In the genomic region with DNA sequence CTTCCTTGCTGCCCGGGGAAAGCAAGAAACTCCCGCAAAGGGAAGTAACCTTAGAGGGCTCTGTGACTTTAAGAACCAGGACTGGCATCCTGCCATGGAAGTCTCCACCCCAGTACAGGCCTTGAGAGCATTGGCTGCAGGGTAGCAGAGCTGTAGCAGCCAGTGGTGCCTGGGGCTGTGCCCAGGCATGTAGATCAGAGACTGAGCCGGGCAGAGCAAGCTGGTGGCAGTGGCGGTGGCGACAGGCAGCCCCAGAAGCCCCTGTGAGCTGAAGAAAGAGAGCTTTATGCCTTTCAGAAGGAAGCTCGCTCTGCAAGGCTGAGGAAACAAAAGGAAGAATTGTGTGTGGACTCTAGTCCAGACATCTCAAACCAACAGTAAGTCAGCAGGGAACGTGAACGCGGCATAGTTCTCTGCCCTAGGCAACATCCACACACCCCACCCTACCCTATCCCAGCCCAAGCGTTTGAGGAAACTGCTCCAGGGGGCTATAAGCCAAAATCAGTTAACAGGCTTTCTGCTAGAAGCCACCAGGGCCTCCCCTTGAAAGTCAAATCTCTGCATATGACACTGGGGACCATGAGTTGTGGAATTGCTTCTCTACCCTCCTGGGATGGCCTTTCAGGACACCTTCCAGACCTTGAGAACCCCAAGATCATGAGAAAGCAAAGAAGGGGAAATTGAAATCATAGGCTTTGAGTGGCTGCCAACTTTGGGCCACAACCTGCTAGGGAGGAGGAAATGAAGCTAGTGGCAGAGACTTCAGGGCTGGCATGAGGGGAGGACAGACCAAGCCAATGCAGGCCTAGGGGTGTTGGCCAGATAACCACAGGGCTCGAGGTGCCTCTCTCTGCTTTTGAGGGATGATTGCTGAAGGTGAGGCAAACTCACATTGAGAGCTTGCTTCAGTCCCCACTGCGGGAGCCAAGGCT, we compare ENCODE assay signal across 8 mouse cellular contexts. TPM values are rescaled to one million over a fixed set of nuclear protein-coding genes. Genes with fewer than 3 reads are reported as not detected.
DNase-seq lines count a peak whose midpoint lies in the region; ATAC-seq and TF ChIP-seq lines count a peak whose summit lies in the region.

A gene (plus strand): TSS at position 124 of the 932 bp plus-strand sequence.

- ATAC-seq in erythroblast, adult 5-6 weeks (replicated peaks; ENCODE audit: low FRiP score, poor library complexity, severe bottlenecking): peak; percentile 67
- ATAC-seq in heart, embryonic 11.5 days (replicated peaks; ENCODE audit: insufficient number of reproducible peaks, low FRiP score, low TSS enrichment): peak; percentile 80
- ATAC-seq in kidney, embryonic 15.5 days (replicated peaks; ENCODE audit: low FRiP score): peak; percentile 89
- ATAC-seq in limb, embryonic 14.5 days (ENCODE audit: low FRiP score, low read depth): peak; percentile 88
- ATAC-seq in monocyte, adult 5-6 weeks (replicated peaks; ENCODE audit: insufficient number of reproducible peaks, low FRiP score, low TSS enrichment, poor library complexity, severe bottlenecking): peak; percentile 84
- peak; percentile 91 for ATAC-seq in stomach, embryonic 15.5 days (ENCODE audit: insufficient read depth, low FRiP score, low read depth)

- 0 out of 2 replicates have a peak, but pooled peaks have one; percentile 41 for TF ChIP-seq POLR2A in limb, embryonic 14.5 days (IDR thresholded peaks at IDR 0.05; ENCODE audit: borderline replicate concordance, extremely low read depth, insufficient read depth, insufficient read length)

- DNase-seq in 3T3-L1 (ENCODE audit: low read depth, low spot score): peak; percentile 95
- peak; percentile 94 for DNase-seq in adrenal gland, postnatal 10 days
- peak; percentile 93 for DNase-seq in limb, embryonic 14.5 days (ENCODE audit: low spot score)

- H3K4me3 ChIP-seq in heart, embryonic 11.5 days (ENCODE audit: low read depth, low read length): 0 out of 2 replicates have a peak within 1 kb of the TSS, but pooled peaks have one; percentile 11
- peak within 1 kb of the TSS; percentile 37 for H3K4me3 ChIP-seq in kidney, embryonic 15.5 days (replicated peaks)
- H3K4me3 ChIP-seq in limb, embryonic 14.5 days (replicated peaks; ENCODE audit: low read length): peak within 1 kb of the TSS; percentile 29
- H3K4me3 ChIP-seq in stomach, embryonic 15.5 days (replicated peaks): peak within 1 kb of the TSS; percentile 36

- H3K27me3 ChIP-seq in heart, embryonic 11.5 days (ENCODE audit: control insufficient read depth, insufficient read depth, low read length): no peaks in the 10 kb centered on the region
- H3K27me3 ChIP-seq in kidney, embryonic 15.5 days: no peaks in the 10 kb centered on the region
- no peaks in the 10 kb centered on the region for H3K27me3 ChIP-seq in limb, embryonic 14.5 days (ENCODE audit: control insufficient read depth, insufficient read depth, low read length)
- H3K27me3 ChIP-seq in stomach, embryonic 15.5 days (replicated peaks): no peaks in the 10 kb centered on the region

- no peak within 1 kb of the TSS; the same call in 1 of the 2 replicates for H3K27ac ChIP-seq in heart, embryonic 11.5 days (ENCODE audit: low read depth, low read length)
- H3K27ac ChIP-seq in kidney, embryonic 15.5 days: peak within 1 kb of the TSS; percentile 74
- peak within 1 kb of the TSS; percentile 78 for H3K27ac ChIP-seq in limb, embryonic 14.5 days (replicated peaks; ENCODE audit: low read depth, low read length)
- H3K27ac ChIP-seq in stomach, embryonic 15.5 days: peak within 1 kb of the TSS; percentile 72

- H3K4me1 ChIP-seq in heart, embryonic 11.5 days (ENCODE audit: control insufficient read depth, insufficient read depth, low read length): no peaks in the 10 kb centered on the region
- peaks cover 14% of the 10 kb centered on the region for H3K4me1 ChIP-seq in kidney, embryonic 15.5 days
- H3K4me1 ChIP-seq in limb, embryonic 14.5 days (ENCODE audit: control insufficient read depth, insufficient read depth, low read length): peaks cover 14% of the 10 kb centered on the region
- peaks cover 11% of the 10 kb centered on the region for H3K4me1 ChIP-seq in stomach, embryonic 15.5 days

- no peaks in the 10 kb centered on the region for H3K9me3 ChIP-seq in heart, embryonic 11.5 days (replicated peaks; ENCODE audit: control insufficient read depth, low read length)
- H3K9me3 ChIP-seq in kidney, embryonic 15.5 days (replicated peaks): no peaks in the 10 kb centered on the region
- no peaks in the 10 kb centered on the region for H3K9me3 ChIP-seq in limb, embryonic 14.5 days (ENCODE audit: control insufficient read depth, low read length)
- H3K9me3 ChIP-seq in stomach, embryonic 15.5 days: no peaks in the 10 kb centered on the region

- H3K4me2 ChIP-seq in heart, embryonic 11.5 days: peak within 1 kb of the TSS; percentile 42
- peak within 1 kb of the TSS; percentile 45 for H3K4me2 ChIP-seq in kidney, embryonic 15.5 days
- peak within 1 kb of the TSS; percentile 48 for H3K4me2 ChIP-seq in limb, embryonic 14.5 days (replicated peaks; ENCODE audit: low read depth, low read length, severe bottlenecking)
- peak within 1 kb of the TSS; percentile 48 for H3K4me2 ChIP-seq in stomach, embryonic 15.5 days

- H3K9ac ChIP-seq in heart, embryonic 11.5 days (ENCODE audit: low read depth, low read length): peak within 1 kb of the TSS; percentile 10; the same call in 1 of the 2 replicates
- peak within 1 kb of the TSS; percentile 27; the same call in 1 of the 2 replicates for H3K9ac ChIP-seq in kidney, embryonic 15.5 days
- peak within 1 kb of the TSS; percentile 56 for H3K9ac ChIP-seq in limb, embryonic 14.5 days (ENCODE audit: low read depth, low read length, severe bottlenecking)
- H3K9ac ChIP-seq in stomach, embryonic 15.5 days: peak within 1 kb of the TSS; percentile 32; the same call in 1 of the 2 replicates

- WGBS in heart, embryonic 11.5 days (ENCODE audit: insufficient replicate concordance): 51% methylated on average over 12 of the region's 12 CpGs
- 51% methylated on average over 12 of the region's 12 CpGs for WGBS in kidney, embryonic 15.5 days
- 35% methylated on average over 12 of the region's 12 CpGs for WGBS in limb, embryonic 14.5 days
- 36% methylated on average over 12 of the region's 12 CpGs for WGBS in stomach, embryonic 15.5 days

- no peaks in the 10 kb centered on the region for H3K36me3 ChIP-seq in heart, embryonic 11.5 days (ENCODE audit: control insufficient read depth, insufficient read depth, low read length)
- no peaks in the 10 kb centered on the region for H3K36me3 ChIP-seq in kidney, embryonic 15.5 days
- no peaks in the 10 kb centered on the region for H3K36me3 ChIP-seq in limb, embryonic 14.5 days (ENCODE audit: control insufficient read depth, insufficient read depth, low read length)
- no peaks in the 10 kb centered on the region for H3K36me3 ChIP-seq in stomach, embryonic 15.5 days

RNA-seq across cellular contexts. Expression of the gene that starts here (rescaled TPM):
- total RNA-seq in adrenal gland, postnatal 10 days (2021): 10 to 100 TPM; 14.8 to 18.1 TPM
- 6.1 and 7.7 TPM in 2 replicates for total RNA-seq in erythroblast, adult 5-6 weeks (2015; ENCODE audit: low replicate concordance)
- total RNA-seq in erythroblast, adult 5-6 weeks (2017; ENCODE audit: low replicate concordance): 1.1 and 11.8 TPM in 2 replicates
- 1.6 and 2.0 TPM in 2 replicates for polyA plus RNA-seq in heart, embryonic 11.5 days (2014; fragmentation: Nextera tagmentation; extraction: Ambion mirVana)
- 2.6 and 3.0 TPM in 2 replicates for polyA plus RNA-seq in kidney, embryonic 15.5 days (2015; fragmentation: Nextera tagmentation; extraction: Ambion mirVana)
- 2.3 and 3.1 TPM in 2 replicates for polyA plus RNA-seq in limb, embryonic 14.5 days (2012; rRNA removed)
- polyA plus RNA-seq in limb, embryonic 14.5 days (2014; fragmentation: Nextera tagmentation; extraction: Ambion mirVana): 2.0 and 3.1 TPM in 2 replicates
- 14.6 to 22.5 TPM (median 22.4 TPM) in 3 replicates for total RNA-seq in monocyte, adult 5-6 weeks (2017)
- polyA plus RNA-seq in stomach, embryonic 15.5 days (2015; fragmentation: Nextera tagmentation; extraction: Ambion mirVana): 4.1 and 5.0 TPM in 2 replicates
